Mouse (Mus musculus) small intestine, adult 2 months (tissue): ENCODE measurements around the gene Zfp871.

Source experiments
- CTCF ChIP-seq: fragments of 200-500 bp; IDR thresholded peaks from 2 replicates; pipeline ENCODE4 v1.5.1; 2012; ENCODE audit warnings: low read depth, mild to moderate bottlenecking, control low read depth, inconsistent platforms, low read length, moderate library complexity, mixed read lengths; ENCODE audit not compliant: insufficient replicate concordance, insufficient read length; ENCODE audit errors: extremely low read depth
- POLR2A ChIP-seq: fragments of 200-500 bp; IDR thresholded peaks from 2 replicates; pipeline ENCODE4 v1.6.1; 2012; ENCODE audit warnings: low read depth, mild to moderate bottlenecking, control low read depth, inconsistent platforms, low read length, moderate library complexity

DNA sequence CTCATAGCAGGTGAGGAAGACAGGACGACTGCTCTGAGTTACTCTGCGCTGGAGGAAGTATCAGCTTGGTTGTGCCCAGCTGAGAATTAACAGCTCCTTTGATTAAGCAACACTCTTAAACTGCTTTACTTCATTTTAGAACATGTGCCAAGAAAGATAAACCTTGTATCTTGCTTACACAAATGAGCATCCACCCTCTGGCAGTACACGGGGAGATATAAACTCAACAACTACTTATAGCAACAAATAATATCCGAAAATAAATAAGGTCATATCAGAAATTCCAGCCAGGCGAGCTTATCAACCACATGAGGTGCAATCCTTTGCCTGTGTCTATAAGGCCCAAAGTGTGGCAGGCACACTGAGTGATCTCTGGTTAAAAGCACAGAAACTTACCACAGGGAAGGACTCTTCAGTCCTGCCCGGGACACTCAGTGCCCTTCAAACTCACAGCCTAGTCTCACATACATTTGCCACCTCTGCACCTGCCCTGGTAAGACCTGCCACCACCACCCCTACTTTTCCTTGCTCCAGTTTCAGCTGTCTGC is 35.2 kb downstream of the Zfp871 start:
- TF ChIP-seq CTCF (no peak), POLR2A (no peak)
